Mouse (Mus musculus) liver, embryonic 18 days (tissue): ENCODE measurements around the gene Ecsit. TPM values are rescaled to one million over a fixed set of nuclear protein-coding genes. Genes with fewer than 3 reads are reported as not detected.

Source experiments
- polyA plus RNA-seq: library from polyadenylated mRNA; depleted of rRNA; stranded (reverse); fragments of >200 nt; gene quantifications from 2 replicates; pipeline ENCODE4 v1.2.3, GENCODE M21; 2012; rRNA removed

The Ecsit gene
- 14.9 and 15.9 TPM in 2 replicates for polyA plus RNA-seq

DNA sequence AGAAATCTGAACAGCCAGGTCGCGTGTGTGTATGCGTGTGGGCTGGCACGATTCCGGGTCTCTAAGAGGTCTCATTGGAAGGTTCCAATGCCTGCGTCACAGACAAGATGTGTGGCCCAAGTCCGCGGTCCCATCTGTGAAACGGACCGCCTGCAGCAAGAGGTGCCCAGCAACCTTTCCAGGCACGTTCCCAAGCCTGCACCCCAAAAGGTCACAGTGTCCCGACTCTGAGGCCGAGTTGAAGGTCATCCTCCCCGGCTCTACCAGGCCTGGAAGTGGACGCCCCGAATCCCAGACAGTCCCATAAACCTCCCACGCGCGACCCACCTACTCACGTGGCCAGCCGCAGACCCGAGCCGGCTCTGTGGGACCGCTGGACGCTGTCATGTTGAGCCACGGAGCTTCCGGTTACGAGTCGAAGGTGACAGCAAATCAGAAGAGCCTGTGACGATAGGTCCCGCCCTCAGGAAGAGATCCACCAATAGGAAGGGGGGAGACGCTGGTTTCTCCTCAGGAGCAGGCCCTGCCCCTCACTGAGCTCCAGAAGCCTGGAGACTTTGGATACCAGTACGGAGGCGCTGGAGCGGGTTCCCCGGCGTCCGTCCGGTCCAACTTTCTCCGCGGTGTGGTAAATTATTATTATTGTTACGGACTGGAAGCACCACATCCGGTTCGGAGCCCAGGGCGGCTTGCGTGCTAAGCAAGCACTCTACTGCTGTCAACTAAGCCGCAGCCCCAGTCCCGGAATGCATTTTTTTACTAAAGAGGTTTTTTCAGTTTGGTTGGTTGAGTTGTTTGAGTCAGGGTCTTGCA lies at the start of gene Ecsit:
Gene Ecsit, minus strand, starts transcription at position 417 of the 813 bp plus-strand sequence.

GRCm38 (mm10) chr9:22116740-22117426 lies 31.6 kb upstream of the Ecsit start, which contains the start of gene Elof1:
Gene Elof1 (minus strand): TSS chr9:22117172.

DNA sequence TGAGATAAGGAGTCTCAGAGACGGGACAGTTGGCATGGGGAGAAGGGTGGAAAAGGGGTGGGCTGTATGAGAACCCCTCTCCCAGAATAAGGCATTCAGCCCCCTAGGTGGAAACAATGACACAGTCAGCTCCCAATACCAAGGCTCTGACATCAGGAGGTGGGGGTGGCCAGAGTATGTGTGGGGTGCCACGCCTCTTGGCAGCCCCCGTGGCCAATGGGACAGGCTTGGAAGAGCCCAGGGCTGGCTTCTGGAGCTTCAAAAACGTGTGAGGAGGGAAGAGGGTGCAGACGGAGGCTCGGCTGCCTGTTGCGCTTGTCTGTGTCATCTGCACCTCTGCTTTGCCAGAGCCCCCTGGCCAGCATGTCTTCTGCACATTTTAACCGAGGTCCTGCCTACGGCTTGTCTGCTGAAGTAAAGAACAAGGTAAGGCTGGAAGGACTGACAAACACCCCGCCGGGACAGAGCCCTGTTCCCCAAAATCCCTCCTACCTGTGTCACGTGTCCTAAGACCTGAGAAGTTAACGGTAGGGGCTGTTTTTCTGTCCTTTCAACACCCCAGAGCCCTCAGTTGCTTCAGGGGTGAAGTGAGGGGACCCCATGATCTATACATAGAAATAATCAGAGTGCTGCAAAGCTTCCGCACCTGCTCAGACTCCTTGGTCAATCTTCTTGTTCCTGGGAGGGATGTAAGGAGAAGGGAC lies 13.9 kb upstream of the Ecsit start, which contains the start of gene Cnn1:
Gene Cnn1, plus strand, starts transcription at position 224 of the 704 bp plus-strand sequence.

DNA sequence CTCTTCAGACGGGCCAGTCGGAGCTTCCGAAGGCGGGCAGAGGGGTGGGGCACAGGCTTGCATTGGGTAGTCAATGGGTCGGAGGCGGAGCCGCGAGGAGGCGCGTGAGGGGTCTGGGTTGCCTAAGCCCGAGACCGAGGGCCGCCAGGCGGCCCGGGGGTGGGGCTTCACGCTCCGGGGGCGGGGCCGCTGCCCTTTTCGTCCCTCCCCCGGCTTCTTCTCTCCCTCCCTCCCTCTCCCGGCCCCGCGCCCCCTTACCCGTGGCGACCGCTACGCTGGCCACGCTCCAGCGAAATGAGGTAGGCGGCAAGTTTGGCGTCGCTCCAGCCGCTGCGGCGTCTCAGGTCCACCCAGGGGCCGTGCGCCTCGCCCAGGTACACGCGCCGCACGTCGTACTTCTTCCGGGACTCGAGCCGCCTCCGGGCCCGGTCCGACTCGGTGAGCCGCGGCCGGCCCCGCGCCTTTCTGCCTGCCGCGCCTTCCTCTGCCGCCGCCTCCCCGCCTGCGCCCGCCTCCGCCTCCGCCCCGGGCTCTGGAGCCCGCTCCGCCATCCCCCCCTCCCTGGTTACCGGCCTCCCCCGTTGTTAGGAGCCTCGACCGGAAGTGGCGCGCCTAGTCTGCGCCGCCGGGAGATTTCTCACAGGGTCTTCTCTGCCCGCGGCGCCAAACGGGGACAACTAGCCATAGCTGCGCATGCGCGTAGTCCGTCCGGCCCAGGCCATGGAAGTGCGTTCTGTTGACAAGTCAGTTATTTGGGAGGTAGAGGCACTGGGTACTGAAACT lies 14.3 kb downstream of the Ecsit start, which contains the start of the genes Gm49318 and Zfp653:
Gene Gm49318, minus strand, starts transcription at position 469 of the 783 bp plus-strand sequence.
Gene Zfp653, minus strand, starts transcription at position 586 of the 783 bp plus-strand sequence.

GRCm38 (mm10) chr9:22051958-22052254 lies 33.3 kb downstream of the Ecsit start, which contains the start of gene Elavl3:
Gene Elavl3 (minus strand): TSS chr9:22052023.

Other genes starting within 250 kb of the Ecsit start
- gene Angptl8, start 249.9 kb downstream of the Ecsit start, polyA plus RNA-seq, result 176 and 212 TPM in 2 replicates
- 25.2 and 25.3 TPM in 2 replicates for gene Dock6, start 232.8 kb downstream of the Ecsit start, polyA plus RNA-seq
- gene Rab3d, start 167.2 kb downstream of the Ecsit start, polyA plus RNA-seq, result 18.4 and 22.1 TPM in 2 replicates
- gene Ccdc159, start 158.0 kb downstream of the Ecsit start, polyA plus RNA-seq, result 4.7 and 5.0 TPM in 2 replicates
- 183 and 222 TPM in 2 replicates for gene Tmem205, start 157.9 kb downstream of the Ecsit start, polyA plus RNA-seq
- 8.6 and 10.1 TPM in 2 replicates for gene Plppr2, start 148.4 kb downstream of the Ecsit start, polyA plus RNA-seq
- 1.4 and 1.6 TPM in 2 replicates for gene Swsap1, start 129.7 kb downstream of the Ecsit start, polyA plus RNA-seq
- gene Epor, start 121.9 kb downstream of the Ecsit start, polyA plus RNA-seq, result 51.5 and 56.7 TPM in 2 replicates
- gene Rgl3, start 96.0 kb downstream of the Ecsit start, polyA plus RNA-seq, result 0.31 and 0.53 TPM in 2 replicates
- gene Ccdc151, start 82.8 kb downstream of the Ecsit start, polyA plus RNA-seq, result 0.02 TPM in 2 replicates
- gene Prkcsh, start 82.6 kb downstream of the Ecsit start, polyA plus RNA-seq, result 61.1 and 69.2 TPM in 2 replicates
- gene Elavl3, start 33.4 kb downstream of the Ecsit start, polyA plus RNA-seq, result under 0.01 and 0.01 TPM in 2 replicates
- not detected in 2 replicates for gene Gm49318, start 14.2 kb downstream of the Ecsit start, polyA plus RNA-seq
- 9.9 and 13.0 TPM in 2 replicates for gene Zfp653, start 14.1 kb downstream of the Ecsit start, polyA plus RNA-seq
- gene Cnn1, start 13.8 kb upstream of the Ecsit start, polyA plus RNA-seq, result 0.42 and 0.54 TPM in 2 replicates
- 51.8 and 57.2 TPM in 2 replicates for gene Elof1, start 31.7 kb upstream of the Ecsit start, polyA plus RNA-seq
- 142 and 178 TPM in 2 replicates for gene Acp5, start 50.3 kb upstream of the Ecsit start, polyA plus RNA-seq
- gene Pigyl, start 71.4 kb upstream of the Ecsit start, polyA plus RNA-seq, result 27.8 and 33.3 TPM in 2 replicates
- gene Zfp872, start 102.7 kb upstream of the Ecsit start, polyA plus RNA-seq, result 0.02 and 0.04 TPM in 2 replicates
- gene Zfp809, start 140.3 kb upstream of the Ecsit start, polyA plus RNA-seq, result 4.5 and 4.6 TPM in 2 replicates
- gene Zfp599, start 174.5 kb upstream of the Ecsit start, polyA plus RNA-seq, result 0.53 and 0.61 TPM in 2 replicates
- gene Zfp810, start 222.2 kb upstream of the Ecsit start, polyA plus RNA-seq, result 4.1 and 4.8 TPM in 2 replicates